Mouse (Mus musculus) splenic B cell, adult 2 months (primary cell): ENCODE results near the gene Stx8.

Source experiments
- DNase-seq: peaks from one replicate; pipeline ENCODE4 v3.0.0-alpha.2; 2011; ENCODE audit warnings: low read depth, low spot score
- H3K27me3 ChIP-seq: 2 replicates; pipeline ENCODE4 v1.6.1; 2012; ENCODE audit warnings: mild to moderate bottlenecking, low read length, moderate library complexity, mixed read lengths; ENCODE audit not compliant: control insufficient read depth, poor library complexity, insufficient read depth, severe bottlenecking
- H3K36me3 ChIP-seq: 2 replicates; pipeline ENCODE4 v1.6.1; 2012; ENCODE audit warnings: mild to moderate bottlenecking, low read length, moderate library complexity, mixed read lengths; ENCODE audit not compliant: control insufficient read depth, poor library complexity, insufficient read depth, severe bottlenecking

The Stx8 gene

DNA sequence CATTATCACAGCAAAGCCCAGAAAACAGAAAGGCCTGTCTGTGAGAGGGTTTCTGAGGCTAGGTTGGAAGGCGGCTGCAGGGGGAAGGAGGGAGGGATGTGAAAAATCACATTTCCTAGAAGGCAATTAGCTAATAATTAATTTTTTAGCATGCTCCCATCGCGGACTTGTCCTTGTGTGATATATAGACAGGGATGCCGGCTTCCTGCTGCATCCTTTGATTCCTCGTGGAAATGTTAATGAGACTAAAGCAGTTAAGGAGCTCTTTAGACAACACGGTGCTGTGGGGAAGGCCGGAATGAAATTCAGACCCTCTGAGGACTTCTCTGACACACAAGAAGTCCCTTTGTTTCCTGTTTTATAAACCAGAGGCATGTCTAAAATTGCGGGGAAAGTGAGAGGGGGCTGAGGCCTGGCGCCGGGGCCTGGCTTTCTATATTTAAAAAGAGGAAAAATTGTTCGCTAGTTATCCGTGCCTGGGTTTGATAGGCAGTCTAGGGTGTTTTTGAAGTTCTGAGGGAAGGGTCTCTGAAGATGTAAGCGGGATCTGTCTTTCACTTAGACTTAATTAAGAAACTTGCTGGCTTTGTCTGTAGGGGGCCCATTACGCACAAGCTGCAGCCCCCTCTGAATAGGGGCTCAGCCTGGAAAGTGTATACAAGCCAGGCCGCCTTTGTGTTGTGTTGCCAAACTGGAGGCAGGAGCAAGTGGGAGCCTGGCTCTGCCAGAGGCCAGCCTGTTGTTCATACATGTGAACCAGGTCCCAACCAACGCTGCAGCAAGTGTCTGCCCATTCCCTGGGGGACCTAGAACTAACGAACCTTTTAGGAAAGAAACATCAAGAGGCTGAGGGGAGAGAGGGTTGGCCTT, 179.8 kb downstream of the Stx8 start:
- H3K36me3 ChIP-seq: no peaks in the 10 kb centered on the region
- DNase-seq: no peak
- H3K27me3 ChIP-seq: no peaks in the 10 kb centered on the region

DNA sequence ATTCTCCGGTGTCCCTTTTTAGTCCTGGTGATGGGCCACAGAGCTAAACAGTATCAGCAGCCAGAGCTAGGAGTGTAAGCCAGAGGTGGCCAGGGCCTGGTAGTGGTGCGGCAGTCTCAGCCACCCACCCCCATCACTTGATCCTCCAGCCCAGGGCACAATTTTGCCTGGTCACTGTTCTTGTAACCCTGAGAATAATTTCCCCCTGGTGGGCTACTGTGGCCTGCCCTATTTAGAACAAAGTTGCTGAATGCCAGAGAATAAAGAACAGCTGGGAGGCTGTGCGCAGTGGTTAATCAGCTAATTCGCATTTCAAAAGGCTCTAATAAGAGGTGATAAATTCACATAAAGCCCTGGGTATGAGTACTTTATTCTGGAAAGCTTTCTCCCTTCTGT, 180.5 kb downstream of the Stx8 start:
- Histone ChIP-seq H3K27me3 (no peaks in the 10 kb centered on the region), H3K36me3 (no peaks in the 10 kb centered on the region)
- DNase-seq: no peak

DNA sequence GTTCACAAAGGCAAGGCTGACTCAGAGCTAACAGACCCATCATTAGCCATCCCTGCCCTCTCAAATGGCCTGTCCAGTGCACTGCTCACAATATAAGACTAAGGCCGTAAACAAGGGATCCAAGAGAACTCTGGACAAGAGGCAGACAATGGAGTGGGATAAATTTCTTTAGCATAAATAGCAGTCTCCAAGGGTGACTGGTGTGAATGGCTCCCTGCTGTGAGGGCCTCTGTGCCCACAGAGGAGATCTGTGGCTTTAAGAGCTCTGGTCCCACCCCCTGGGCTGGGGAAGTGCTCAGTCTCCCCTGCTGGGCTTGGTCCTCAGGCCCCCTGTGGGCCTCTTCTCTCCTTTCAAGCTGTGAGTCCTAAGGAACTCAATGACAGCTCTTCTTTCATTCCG, 184.9 kb downstream of the Stx8 start:
- DNase-seq: no peak
- H3K27me3 ChIP-seq: no peaks in the 10 kb centered on the region
- no peaks in the 10 kb centered on the region for H3K36me3 ChIP-seq

DNA sequence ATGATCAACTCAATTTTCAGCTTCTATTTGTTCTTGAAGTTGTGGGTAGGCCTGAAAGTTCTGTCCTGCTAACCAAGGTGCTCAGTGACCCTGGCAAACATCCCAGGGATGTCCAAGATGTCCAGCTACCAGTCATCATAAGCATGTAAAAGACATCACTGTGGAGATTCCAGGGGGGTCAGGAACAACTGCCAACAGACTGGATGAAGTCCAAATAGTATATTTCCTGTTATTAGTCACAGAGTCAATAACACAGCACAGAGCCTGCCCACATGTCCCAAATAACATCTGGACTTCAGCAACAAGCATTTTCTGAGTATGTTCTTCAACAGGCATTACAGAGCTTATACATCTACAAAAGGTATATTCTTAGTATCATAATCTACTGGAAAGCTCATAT, 189.8 kb downstream of the Stx8 start:
- DNase-seq: no peak
- H3K27me3 ChIP-seq: no peaks in the 10 kb centered on the region
- no peaks in the 10 kb centered on the region for H3K36me3 ChIP-seq

DNA sequence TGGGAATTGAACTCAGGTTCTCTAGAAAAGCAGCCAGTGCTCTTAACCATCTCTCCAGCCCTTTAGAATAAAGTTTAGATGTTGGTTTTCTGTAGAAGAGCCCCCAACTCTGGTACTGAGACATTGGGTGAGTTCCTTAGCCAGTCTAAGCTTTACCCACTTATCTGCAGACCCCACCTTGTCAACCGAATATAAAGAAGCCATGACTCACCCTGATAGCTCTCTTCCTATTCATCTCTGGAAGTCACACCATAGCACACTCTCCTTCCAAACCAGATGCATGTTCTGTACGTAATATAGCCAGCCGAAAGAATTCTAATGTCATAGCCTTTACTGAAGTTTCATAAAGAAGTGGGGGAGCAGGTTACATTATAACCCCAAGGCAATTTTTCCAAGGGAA, 192.2 kb downstream of the Stx8 start:
- DNase-seq: no peak
- Histone ChIP-seq H3K27me3 (no peaks in the 10 kb centered on the region), H3K36me3 (no peaks in the 10 kb centered on the region)

DNA sequence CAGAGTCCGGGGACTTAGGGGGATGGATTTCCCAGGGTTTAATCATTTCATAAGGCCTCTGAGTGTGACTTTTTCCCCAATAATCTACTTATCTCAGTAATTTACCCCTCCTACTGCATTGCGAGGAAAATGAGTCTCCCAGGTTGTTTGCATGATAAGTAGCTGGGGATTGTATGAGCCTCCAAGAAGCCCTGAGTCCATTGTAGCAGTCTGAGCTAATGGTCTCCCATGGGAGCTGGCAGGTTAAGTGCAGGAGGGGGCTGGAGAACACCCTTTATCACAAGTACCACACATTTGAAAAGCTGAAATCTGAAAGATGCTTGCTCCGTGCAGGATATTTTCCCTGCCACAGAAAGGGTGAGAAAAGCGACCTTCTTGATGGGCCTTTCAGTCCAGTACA, 193.9 kb downstream of the Stx8 start:
- no peak for DNase-seq
- Histone ChIP-seq H3K27me3 (no peaks in the 10 kb centered on the region), H3K36me3 (no peaks in the 10 kb centered on the region)

DNA sequence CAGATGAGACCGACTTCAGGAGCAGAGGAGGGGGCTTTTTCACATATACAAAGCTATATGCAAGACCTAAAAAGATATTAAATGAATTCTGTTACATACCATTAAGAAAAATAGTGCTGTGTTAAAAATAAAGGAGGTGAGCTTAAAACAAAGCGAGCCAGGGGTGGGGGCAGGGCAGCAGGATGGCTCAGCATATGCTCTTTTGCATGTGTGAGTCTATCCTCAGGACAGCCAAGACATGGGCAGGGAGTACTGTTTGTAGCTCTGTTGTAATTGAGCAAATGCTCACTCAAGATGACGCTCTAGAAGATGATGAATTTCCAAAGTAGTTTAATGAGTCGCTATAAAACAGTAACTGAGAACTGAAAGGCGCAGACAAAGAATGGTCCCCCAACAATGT, 198.4 kb downstream of the Stx8 start:
- Histone ChIP-seq H3K27me3 (no peaks in the 10 kb centered on the region), H3K36me3 (no peaks in the 10 kb centered on the region)
- no peak for DNase-seq

DNA sequence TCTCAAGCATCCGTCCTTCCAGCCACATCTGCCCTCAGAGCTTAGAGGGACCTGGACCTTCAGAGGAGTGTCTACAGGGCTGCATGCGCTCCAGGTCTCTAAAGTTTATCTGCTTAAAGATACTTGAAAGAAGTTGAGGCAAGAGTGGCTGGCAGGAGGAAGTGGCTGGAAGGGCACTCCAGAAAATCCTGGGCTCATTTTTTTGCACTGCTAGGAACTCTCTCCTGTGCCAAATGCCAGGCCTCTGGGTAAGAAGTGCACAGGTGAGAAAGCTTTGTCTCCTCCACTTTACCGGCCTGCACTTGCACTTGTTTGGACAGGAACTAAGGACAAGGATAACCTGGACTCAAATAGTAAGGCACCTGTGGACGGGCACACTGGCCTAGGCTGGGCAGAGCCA, 202.4 kb downstream of the Stx8 start:
- no peak for DNase-seq
- H3K36me3 ChIP-seq: no peaks in the 10 kb centered on the region
- no peaks in the 10 kb centered on the region for H3K27me3 ChIP-seq

DNA sequence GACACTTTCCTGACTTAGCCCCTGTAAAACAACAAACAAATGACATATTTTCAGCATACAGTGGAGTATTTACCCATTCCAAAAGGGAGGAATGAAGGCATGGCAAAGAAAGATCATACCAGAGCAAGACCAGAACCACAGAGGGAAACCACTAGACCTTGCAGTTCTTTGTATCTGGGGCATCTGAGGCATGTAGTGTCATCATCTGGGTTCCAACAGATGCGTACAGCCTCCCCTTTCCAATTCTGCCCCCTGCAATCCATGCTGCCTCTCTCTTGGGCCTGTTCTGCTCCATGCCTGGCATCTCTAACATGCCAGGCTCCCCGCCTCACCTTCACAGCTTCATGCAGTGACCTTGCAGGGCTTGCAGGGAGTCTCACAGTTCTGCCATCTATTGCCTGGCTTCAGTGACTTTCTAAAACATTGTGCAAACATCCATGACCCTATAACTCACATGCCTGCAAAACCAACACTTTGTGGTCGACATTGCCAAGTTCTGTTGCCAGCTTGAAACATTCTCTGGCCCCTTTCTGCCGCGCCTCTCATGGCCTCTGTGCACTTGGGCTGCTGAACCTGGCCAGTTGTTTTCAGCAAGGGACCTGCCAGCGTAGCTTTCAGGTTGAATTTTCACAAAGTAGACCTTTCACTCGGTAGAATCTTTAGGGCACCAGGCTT, 206.1 kb downstream of the Stx8 start:
- DNase-seq: no peak
- Histone ChIP-seq H3K27me3 (no peaks in the 10 kb centered on the region), H3K36me3 (no peaks in the 10 kb centered on the region)

DNA sequence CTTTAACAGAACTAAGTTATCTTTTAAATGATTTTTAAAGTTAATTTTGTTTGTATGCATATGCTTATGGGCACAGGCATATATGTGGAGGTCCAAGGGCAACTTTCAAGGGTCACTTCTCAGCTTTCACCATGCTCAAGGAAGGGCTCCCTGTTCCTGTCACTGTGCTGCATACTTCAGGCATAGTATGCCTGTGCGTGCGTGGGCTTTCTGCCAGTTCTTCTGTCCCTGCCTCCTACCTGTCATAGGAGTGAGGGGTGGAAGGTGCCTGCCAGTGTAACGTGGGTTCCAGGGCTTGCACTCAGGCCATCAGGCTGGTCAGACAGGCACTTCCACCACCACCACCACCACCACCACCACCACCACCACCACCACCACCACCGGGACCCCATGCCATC, 206.7 kb downstream of the Stx8 start:
- H3K27me3 ChIP-seq: no peaks in the 10 kb centered on the region
- DNase-seq: no peak
- no peaks in the 10 kb centered on the region for H3K36me3 ChIP-seq

DNA sequence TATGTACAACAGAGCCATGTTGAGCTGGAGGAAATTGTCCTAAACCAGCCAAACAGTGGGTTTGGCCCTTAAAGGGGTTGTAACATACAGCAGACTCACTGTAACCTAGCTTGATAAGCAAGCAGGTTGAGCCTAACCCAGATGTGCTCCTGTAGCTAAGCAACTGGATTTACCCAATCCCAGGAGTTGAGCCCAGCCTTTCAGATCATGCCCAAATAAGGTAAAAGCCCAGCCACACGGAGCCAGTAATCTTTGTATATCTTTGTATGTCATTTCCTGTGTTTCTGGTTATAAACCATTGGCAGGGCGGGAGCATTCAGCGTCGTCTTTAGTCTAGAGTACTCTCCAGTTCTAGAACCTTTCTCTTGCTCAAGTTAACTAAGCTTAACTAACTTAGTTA, 210.6 kb downstream of the Stx8 start:
- DNase-seq: no peak
- H3K27me3 ChIP-seq: no peaks in the 10 kb centered on the region; the same call in 1 of the 2 replicates
- no peaks in the 10 kb centered on the region for H3K36me3 ChIP-seq

DNA sequence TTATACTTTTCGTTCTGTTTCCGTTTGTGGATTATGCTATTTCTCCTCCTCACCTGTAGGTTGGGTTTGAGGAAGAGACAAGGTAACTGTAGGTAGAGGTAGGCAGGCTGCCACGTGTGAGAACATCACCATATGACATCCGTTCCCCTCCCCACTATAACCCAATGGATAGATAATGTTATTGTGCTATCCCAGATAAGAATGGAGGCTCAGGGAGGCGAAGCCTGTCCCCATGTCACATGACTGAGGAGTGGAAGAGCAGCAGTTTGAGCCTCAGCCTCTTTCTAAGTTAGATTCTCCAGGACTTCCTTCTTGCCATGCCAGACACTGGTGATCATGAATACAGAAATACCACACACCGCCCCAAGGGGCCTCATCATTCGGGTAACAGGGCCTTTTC, 211.4 kb downstream of the Stx8 start:
- no peak for DNase-seq
- no peaks in the 10 kb centered on the region; the same call in 1 of the 2 replicates for H3K27me3 ChIP-seq
- no peaks in the 10 kb centered on the region for H3K36me3 ChIP-seq

DNA sequence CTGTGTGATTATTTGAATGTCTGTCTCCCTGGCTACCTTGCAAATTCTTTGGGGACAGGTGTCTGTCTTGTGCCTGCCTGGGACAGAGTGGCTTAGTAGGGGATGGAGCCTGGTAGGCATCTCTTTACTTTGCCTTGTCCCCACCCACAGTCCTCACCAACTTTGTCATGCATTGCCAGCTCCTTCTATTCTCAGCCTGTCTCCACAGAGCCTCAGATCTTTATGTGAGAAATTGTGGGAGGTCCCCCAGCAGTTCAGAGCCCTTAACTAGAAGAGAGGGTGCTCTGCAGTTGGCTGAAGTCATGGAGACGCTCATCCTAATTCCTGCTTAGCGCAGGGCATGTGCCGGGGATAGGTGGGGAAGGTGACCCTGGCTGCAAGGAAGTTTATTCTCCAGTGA, 219.7 kb downstream of the Stx8 start:
- no peaks in the 10 kb centered on the region; the same call in 1 of the 2 replicates for H3K27me3 ChIP-seq
- H3K36me3 ChIP-seq: no peaks in the 10 kb centered on the region
- DNase-seq: no peak

DNA sequence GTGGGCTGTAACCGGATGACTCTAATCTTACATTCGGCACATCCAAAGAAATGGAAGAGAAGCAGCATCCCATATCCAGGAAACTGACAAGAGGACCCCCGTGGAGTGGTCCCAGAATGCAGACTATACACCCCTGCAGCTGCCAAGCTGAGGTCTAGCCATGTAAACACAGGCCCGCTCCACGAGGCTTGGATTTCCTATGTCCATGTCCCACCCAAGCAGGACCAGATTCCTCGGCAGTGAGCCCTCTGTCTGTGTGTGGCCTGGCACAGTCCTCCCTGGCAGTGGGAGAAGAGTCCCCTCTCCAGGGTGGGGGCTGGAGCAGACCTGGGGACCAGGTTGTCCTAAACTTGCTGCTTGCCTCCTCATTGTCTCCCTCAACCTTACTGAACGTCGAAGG, 221.2 kb downstream of the Stx8 start:
- DNase-seq: no peak
- Histone ChIP-seq H3K36me3 (no peaks in the 10 kb centered on the region), H3K27me3 (no peaks in the 10 kb centered on the region)

DNA sequence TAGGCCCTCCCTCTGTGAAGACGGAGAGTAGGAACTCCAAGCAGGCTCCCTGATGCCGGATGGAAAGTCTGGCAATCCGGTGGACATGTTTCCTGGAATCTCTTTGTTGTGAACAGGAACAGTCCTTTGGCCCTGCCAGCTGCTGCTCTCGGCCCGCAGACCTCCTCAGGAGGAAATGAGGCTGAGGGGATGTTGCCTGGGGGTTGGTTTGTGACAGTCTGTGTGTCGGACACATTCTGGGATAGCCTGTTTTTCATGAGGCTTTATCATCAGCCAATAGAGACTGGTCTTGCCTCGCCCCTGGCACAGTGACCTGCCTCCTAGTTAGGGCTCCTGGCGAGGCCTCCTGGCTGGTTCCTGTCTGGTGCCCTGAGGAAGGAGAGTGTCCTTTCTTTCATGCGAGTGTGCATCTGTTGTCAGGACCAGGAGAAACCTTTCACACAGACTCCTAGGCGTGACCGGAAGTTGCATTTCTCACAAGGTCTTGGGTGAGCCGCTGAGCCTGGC, 222.8 kb downstream of the Stx8 start:
- Histone ChIP-seq H3K27me3 (no peaks in the 10 kb centered on the region), H3K36me3 (no peaks in the 10 kb centered on the region)
- no peak for DNase-seq
